Mouse (Mus musculus) cerebellum, adult 2 months (tissue): Measurements from ENCODE around the gene B4galt2.

ENCODE experiments used
- CTCF ChIP-seq: fragments of 200-500 bp; IDR thresholded peaks from 2 replicates; pipeline ENCODE4 v1.5.1; 2011; ENCODE audit warnings: low read depth, mild to moderate bottlenecking, control low read depth, low read length, moderate library complexity, borderline replicate concordance; ENCODE audit not compliant: insufficient read depth
- POLR2A ChIP-seq: fragments of 200-500 bp; IDR thresholded peaks from 2 replicates; pipeline ENCODE4 v1.6.1; 2011; ENCODE audit warnings: low read length, control low read depth, borderline replicate concordance; ENCODE audit not compliant: insufficient read depth

- TF ChIP-seq CTCF (no peak), POLR2A (no peak)
Measured at GRCm38 (mm10) chr4:117906196-117906595, 22.9 kb upstream of the B4galt2 start.
